Mouse (Mus musculus) midbrain, postnatal 0 days (tissue): ENCODE measurements around the gene Zfp235. TPM values are rescaled to one million over a fixed set of nuclear protein-coding genes. Genes with fewer than 3 reads are reported as not detected.
A peak's percentile ranks its signal among the peaks of the same experiment; 100 is the strongest.

Experiments used
- ATAC-seq: fragments of 200-750 bp; cut with Nextera tagmentation; 2 replicates; pipeline ENCODE4 v1.8.0; 2017; ENCODE audit warnings: moderate number of reproducible peaks, mild to moderate bottlenecking, moderate TSS enrichment, moderate library complexity; ENCODE audit not compliant: low FRiP score
- DNase-seq: peaks from one replicate; pipeline ENCODE4 v3.0.0-alpha.2; 2015; ENCODE audit warnings: low spot score
- H3K27ac ChIP-seq: fragments of 300-500 bp; sonication (generic); 2 replicates; pipeline ENCODE4 v1.5.1; 2014; ENCODE audit warnings: low read depth, mild to moderate bottlenecking, low read length, mixed read lengths
- H3K27me3 ChIP-seq: fragments of 300-500 bp; sonication (generic); 2 replicates; pipeline ENCODE4 v1.6.1; 2014; ENCODE audit warnings: low read length, control low read depth, mixed read lengths; ENCODE audit not compliant: insufficient read depth
- H3K36me3 ChIP-seq: fragments of 300-500 bp; sonication (generic); 2 replicates; pipeline ENCODE4 v1.6.1; 2014; ENCODE audit warnings: low read length, control low read depth, mixed read lengths; ENCODE audit not compliant: insufficient read depth
- H3K4me1 ChIP-seq: fragments of 300-500 bp; sonication (generic); 2 replicates; pipeline ENCODE4 v1.6.1; 2014; ENCODE audit warnings: mild to moderate bottlenecking, control low read depth, antibody characterized with exemption, low read length, mixed read lengths; ENCODE audit not compliant: insufficient read depth
- H3K4me2 ChIP-seq: fragments of 300-500 bp; sonication (generic); 2 replicates; pipeline ENCODE4 v1.6.1; 2014; ENCODE audit warnings: low read depth, mild to moderate bottlenecking, low read length, mixed read lengths; ENCODE audit not compliant: poor library complexity, severe bottlenecking
- H3K4me3 ChIP-seq: fragments of 300-500 bp; sonication (generic); 2 replicates; pipeline ENCODE4 v1.5.1; 2014; ENCODE audit warnings: low read depth, mild to moderate bottlenecking, low read length, moderate library complexity
- H3K9ac ChIP-seq: fragments of 300-500 bp; sonication (generic); replicated peaks from 2 replicates; pipeline ENCODE4 v1.6.1; 2014; ENCODE audit warnings: mild to moderate bottlenecking, low read length, moderate library complexity, mixed read lengths; ENCODE audit not compliant: poor library complexity, severe bottlenecking
- H3K9me3 ChIP-seq: fragments of 300-500 bp; sonication (generic); 2 replicates; pipeline ENCODE4 v1.6.1; 2016; ENCODE audit warnings: low read length, control low read depth
- CTCF ChIP-seq: IDR thresholded peaks from 2 replicates; pipeline ENCODE4 v1.5.1; 2016; ENCODE audit warnings: antibody characterized with exemption, mild to moderate bottlenecking
- WGBS: fragments of 180-500 bp; shearing (Covaris S2); extraction: QIAGEN DNeasy Blood & Tissue Kit; methylation state at CpG from one replicate; pipeline ENCODE4 v1.1.7; 2014; 5-methylcytosine and 5-hydroxymethylcytosine counted together
- polyA plus RNA-seq: library from polyadenylated mRNA; unstranded; fragments of >200 nt; fragmentation: Nextera tagmentation; extraction: Ambion mirVana; gene quantifications from 2 replicates; pipeline ENCODE4 v1.2.1, GENCODE M21; 2015
- total RNA-seq: library from RNA; depleted of rRNA; stranded (reverse); fragments of >200 nt; gene quantifications from 2 replicates; pipeline ENCODE4 v1.2.3, GENCODE M21; 2014

The Zfp235 gene
- total and polyA plus RNA-seq, 2 experiments from 2014 or later, result 20.4 to 29.9 TPM

DNA sequence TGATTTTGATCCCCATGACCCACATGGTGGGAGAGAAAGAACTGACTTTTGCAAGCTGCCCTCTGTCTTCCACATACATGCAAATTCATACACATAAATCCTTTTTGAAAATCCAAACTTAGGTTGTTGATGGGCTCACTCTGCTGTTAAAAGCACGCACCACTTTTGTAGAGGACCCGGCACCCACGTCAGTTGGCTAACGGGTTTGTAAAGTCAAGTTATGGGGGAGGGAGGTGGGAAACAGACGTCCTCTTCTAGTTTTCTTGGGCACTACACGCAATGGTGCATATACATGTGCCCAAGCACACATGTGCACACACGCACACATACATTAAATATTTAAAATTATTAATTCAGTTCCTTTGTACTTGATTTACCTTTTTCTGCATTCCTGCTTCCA lies 23.1 kb upstream of the Zfp235 start:
- no peaks in the 10 kb centered on the region for H3K27me3 ChIP-seq
- no peak for ATAC-seq

DNA sequence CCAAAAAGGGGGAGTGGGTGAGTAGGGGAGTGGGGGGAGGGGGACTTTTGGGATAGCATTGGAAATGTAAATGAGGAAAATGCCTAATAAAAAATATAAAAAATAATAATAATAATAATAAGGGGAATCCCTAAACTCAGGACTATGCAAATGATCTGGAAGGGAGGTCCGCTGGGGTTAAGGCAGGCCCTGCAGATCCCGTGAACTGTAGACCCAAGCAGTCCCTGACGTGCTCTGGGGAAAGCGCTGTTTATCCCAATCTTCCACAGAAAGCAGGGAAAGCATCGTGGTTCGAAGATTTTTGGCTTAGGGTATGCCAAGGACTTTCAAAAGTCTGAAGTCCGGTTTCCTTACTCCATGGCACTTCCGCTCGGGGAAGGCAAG lies 22.2 kb upstream of the Zfp235 start:
- TF ChIP-seq CTCF, result no peak
- H3K4me1 ChIP-seq, result no peaks in the 10 kb centered on the region
- peaks cover 11% of the 10 kb centered on the region for H3K36me3 ChIP-seq
- 2% methylated on average over 9 of the region's 9 CpGs for WGBS
- peak; percentile 64 for ATAC-seq
- DNase-seq, result no peak
- no peak overlapping the region for H3K9ac ChIP-seq
- peak overlapping the region; percentile 76 for H3K4me2 ChIP-seq
- H3K9me3 ChIP-seq, result peaks cover 20% of the 10 kb centered on the region
- no peaks in the 10 kb centered on the region for H3K27me3 ChIP-seq
- peak overlapping the region; percentile 75 for H3K4me3 ChIP-seq
- H3K27ac ChIP-seq, result 0 out of 2 replicates have a peak overlapping the region, but pooled peaks have one; percentile 18

More for the DNA sequence above, 23.1 kb upstream of the Zfp235 start:
- Histone ChIP-seq H3K36me3 (peaks cover 20% of the 10 kb centered on the region), H3K27ac (no peak overlapping the region), H3K4me1 (no peaks in the 10 kb centered on the region), H3K9ac (no peak overlapping the region), H3K4me3 (no peak overlapping the region), H3K4me2 (no peak overlapping the region), H3K9me3 (peaks cover 29% of the 10 kb centered on the region)
- 96% methylated on average over 7 of the region's 7 CpGs for WGBS
- DNase-seq, result no peak
- no peak for TF ChIP-seq CTCF

DNA sequence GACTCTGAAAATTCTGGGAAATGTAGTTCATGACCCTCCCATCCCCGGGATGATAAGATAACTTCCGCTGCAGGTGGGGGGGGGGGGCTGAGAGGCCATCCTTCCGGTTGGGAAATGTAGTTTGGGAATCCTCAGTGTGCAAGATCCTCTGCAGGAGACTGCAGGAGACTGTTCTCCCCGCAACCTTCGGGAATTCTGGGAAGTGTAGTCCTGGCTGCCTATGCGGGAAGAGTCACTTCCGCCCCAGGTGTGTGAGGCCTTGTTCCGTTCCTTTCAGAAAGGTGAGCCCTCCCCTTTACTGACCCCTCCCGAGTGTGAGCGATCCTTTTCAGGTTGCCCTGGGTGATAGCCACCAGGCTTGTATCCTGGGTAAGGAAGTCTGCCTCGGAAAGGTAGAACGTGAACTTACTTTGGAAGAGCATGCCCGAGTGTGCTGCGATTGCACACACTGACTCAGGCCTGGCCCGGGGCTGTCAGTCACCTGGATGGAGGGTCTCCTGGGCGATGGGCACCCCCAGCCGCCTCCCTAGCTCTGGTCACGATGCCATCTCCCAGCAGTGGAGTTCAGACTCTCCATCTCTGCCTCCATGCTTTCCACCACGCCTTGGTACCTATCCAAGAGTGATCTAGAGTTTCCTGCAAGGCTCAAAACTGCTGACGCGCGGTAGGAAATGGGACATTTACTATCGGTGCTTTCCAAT lies 21.7 kb upstream of the Zfp235 start, which contains the start of gene Zfp112:
Gene Zfp112 (plus strand): TSS at position 159 of the 701 bp plus-strand sequence.
- TF ChIP-seq CTCF, result peak; percentile 36
- Histone ChIP-seq H3K9me3 (peaks cover 14% of the 10 kb centered on the region), H3K4me2 (peak within 1 kb of the TSS; percentile 76), H3K27me3 (no peaks in the 10 kb centered on the region), H3K27ac (peak within 1 kb of the TSS; percentile 75), H3K36me3 (peaks cover 5% of the 10 kb centered on the region; the same call in 1 of the 2 replicates), H3K4me1 (no peaks in the 10 kb centered on the region), H3K4me3 (peak within 1 kb of the TSS; percentile 75), H3K9ac (peak within 1 kb of the TSS; percentile 76)
- DNase-seq (peak; percentile 97), ATAC-seq (peak; percentile 97)
- WGBS, result 4% methylated on average over 23 of the region's 23 CpGs

DNA sequence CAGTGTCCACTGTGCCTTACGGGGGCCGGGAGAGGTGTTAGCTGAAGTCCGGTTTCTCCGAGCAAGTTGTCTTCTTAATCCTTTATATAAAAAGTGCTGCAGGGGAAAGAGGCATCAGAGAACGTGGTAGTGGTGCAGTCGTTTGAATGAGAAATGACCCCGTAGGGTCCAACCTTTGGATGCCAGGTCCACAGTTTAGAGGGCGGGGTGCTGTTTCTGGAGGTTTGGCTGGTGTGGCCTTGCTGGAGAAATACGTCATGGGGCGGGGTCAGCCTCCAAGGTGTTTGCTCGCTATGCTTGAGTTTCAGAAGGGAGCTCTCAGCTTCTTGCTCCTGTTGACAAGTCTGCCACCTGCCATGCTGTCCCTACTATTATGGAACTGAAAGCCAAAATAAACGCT lies 21.0 kb upstream of the Zfp235 start:
- H3K4me2 ChIP-seq, result peak overlapping the region; percentile 76
- H3K27me3 ChIP-seq, result no peaks in the 10 kb centered on the region
- peak overlapping the region; percentile 76 for H3K9ac ChIP-seq
- WGBS, result 10% methylated on average over 12 of the region's 12 CpGs
- ATAC-seq (no peak; the same call in 1 of the 2 replicates), DNase-seq (peak; percentile 40)
- H3K4me3 ChIP-seq, result peak overlapping the region; percentile 75
- 0 out of 2 replicates have a peak, but pooled peaks cover 5% of the 10 kb centered on the region for H3K36me3 ChIP-seq
- no peak for TF ChIP-seq CTCF
- no peaks in the 10 kb centered on the region for H3K4me1 ChIP-seq
- H3K9me3 ChIP-seq, result peaks cover 8% of the 10 kb centered on the region
- H3K27ac ChIP-seq, result peak overlapping the region; percentile 75

DNA sequence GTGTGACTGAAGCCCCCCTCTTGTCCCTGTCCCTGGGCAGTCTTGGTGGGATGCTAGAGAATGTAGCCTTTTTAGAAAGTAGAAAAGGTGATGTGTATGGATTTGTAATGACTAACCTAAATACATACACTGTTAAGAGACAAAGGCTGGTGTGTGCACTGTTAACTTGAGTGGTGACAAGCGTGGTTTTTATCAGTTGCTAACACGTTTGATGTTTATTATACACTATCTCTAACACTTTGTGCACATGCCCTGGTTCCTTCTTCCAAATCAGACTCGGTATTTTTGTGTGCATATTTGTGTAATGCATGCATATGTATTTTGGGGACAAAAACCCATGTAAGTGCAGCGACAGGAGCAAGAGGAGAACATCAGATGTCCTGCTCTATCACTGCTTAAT lies 17.3 kb upstream of the Zfp235 start:
- no peak overlapping the region for H3K4me2 ChIP-seq
- DNase-seq (no peak), ATAC-seq (no peak)
- no peak overlapping the region for H3K27ac ChIP-seq
- no peaks in the 10 kb centered on the region for H3K4me1 ChIP-seq
- WGBS, result 88% methylated on average over 4 of the region's 4 CpGs
- no peak overlapping the region for H3K4me3 ChIP-seq
- H3K9me3 ChIP-seq, result no peaks in the 10 kb centered on the region
- no peaks in the 10 kb centered on the region for H3K36me3 ChIP-seq
- H3K27me3 ChIP-seq, result no peaks in the 10 kb centered on the region
- TF ChIP-seq CTCF, result no peak
- H3K9ac ChIP-seq, result no peak overlapping the region

DNA sequence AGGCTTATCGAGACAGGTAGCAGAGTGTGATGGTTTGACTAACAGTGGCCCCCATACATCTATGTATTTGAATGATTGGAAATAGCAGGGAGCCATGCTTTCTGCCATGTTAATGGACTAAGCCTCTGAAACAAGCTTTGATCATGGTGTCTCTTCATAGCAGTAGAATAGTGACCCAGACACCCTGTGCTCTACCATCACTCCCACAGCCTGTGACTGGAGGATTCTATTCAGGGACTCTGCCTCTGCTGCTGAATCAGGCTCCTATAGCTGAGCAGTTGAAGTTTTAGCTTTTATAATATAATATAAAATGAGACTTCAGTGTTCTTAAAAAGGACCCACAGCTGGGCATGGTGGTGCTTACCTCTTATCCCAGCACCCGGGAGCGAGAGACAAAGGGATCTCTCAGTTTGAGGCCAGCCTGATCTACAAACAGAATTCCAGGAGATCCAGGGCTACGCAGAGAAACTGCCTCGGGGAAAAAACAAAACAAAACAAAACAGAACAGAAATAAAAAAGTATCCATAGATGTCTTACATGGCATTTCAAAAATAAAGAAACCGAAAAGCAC lies 459 bp upstream of the Zfp235 start:
- H3K4me3 ChIP-seq, result peak overlapping the region; percentile 84
- H3K36me3 ChIP-seq, result peaks cover 5% of the 10 kb centered on the region
- peak overlapping the region; percentile 81 for H3K9ac ChIP-seq
- H3K27ac ChIP-seq, result peak overlapping the region; percentile 59; the same call in 1 of the 2 replicates
- ATAC-seq (peak; percentile 35), DNase-seq (peak; percentile 5)
- peaks cover 7% of the 10 kb centered on the region; the same call in 1 of the 2 replicates for H3K4me1 ChIP-seq
- no peaks in the 10 kb centered on the region for H3K27me3 ChIP-seq
- H3K4me2 ChIP-seq, result peak overlapping the region; percentile 80
- 13% methylated on average over 6 of the region's 6 CpGs for WGBS
- no peaks in the 10 kb centered on the region for H3K9me3 ChIP-seq
- no peak for TF ChIP-seq CTCF
